Mouse (Mus musculus) ES-Bruce4 (cell line): ENCODE measurements at regions not wholly inside any gene's neighbourhood (a gene's known extent, or its start where the extent isn't known, plus 50 kb on each side); places are given as distances from the start of the nearest gene placed in this dataset.

ENCODE experiments used
- H3K27ac ChIP-seq: 2 replicates; pipeline ENCODE4 v1.5.1; 2012; ENCODE audit warnings: low read length, inconsistent platforms; ENCODE audit not compliant: insufficient read depth
- H3K27me3 ChIP-seq: 2 replicates; pipeline ENCODE4 v1.6.1; 2012; ENCODE audit warnings: mild to moderate bottlenecking, low read length, inconsistent platforms; ENCODE audit not compliant: control insufficient read depth, poor library complexity, insufficient read depth, severe bottlenecking
- H3K36me3 ChIP-seq: 2 replicates; pipeline ENCODE4 v1.6.1; 2012; ENCODE audit warnings: inconsistent platforms, mild to moderate bottlenecking, low read length, moderate library complexity; ENCODE audit not compliant: control insufficient read depth, poor library complexity, insufficient read depth, severe bottlenecking
- H3K4me1 ChIP-seq: one replicate; pipeline ENCODE4 v1.8.1; 2011; ENCODE audit warnings: low read length; ENCODE audit not compliant: control insufficient read depth, insufficient read depth
- H3K4me3 ChIP-seq: 2 replicates; pipeline ENCODE4 v1.5.1; 2011; ENCODE audit warnings: low read depth, mild to moderate bottlenecking, low read length
- H3K9ac ChIP-seq: 2 replicates; pipeline ENCODE4 v1.6.1; 2012; ENCODE audit warnings: low read depth, mild to moderate bottlenecking, inconsistent platforms; ENCODE audit not compliant: poor library complexity, severe bottlenecking
- H3K9me3 ChIP-seq: replicated peaks from 2 replicates; pipeline ENCODE4 v1.6.1; 2012; ENCODE audit warnings: mild to moderate bottlenecking, low read length, inconsistent platforms; ENCODE audit not compliant: control insufficient read depth, poor library complexity, insufficient read depth, severe bottlenecking
- CTCF ChIP-seq: IDR thresholded peaks from one replicate; pipeline ENCODE4 v1.8.1; 2011; ENCODE audit warnings: low read depth, low read length
- EP300 ChIP-seq: IDR thresholded peaks from 2 replicates; pipeline ENCODE4 v1.6.1; 2011; ENCODE audit warnings: low read depth, low read length; ENCODE audit not compliant: insufficient read depth
- POLR2A ChIP-seq: IDR thresholded peaks from one replicate; pipeline ENCODE4 v1.8.1; 2011; ENCODE audit warnings: low read length; ENCODE audit not compliant: insufficient read depth

GRCm38 (mm10) chr13:97380366-97380765 is 139.5 kb downstream of the Enc1 start:
- TF ChIP-seq POLR2A (no peak), EP300 (no peak), CTCF (no peak)
- no peak overlapping the region for H3K4me3 ChIP-seq
- no peaks in the 10 kb centered on the region for H3K9me3 ChIP-seq
- H3K27ac ChIP-seq = no peak overlapping the region
- no peak overlapping the region for H3K9ac ChIP-seq
- peaks cover 1% of the 10 kb centered on the region for H3K4me1 ChIP-seq
- H3K36me3 ChIP-seq = no peaks in the 10 kb centered on the region
- 0 out of 2 replicates have a peak, but pooled peaks cover 1% of the 10 kb centered on the region for H3K27me3 ChIP-seq

DNA sequence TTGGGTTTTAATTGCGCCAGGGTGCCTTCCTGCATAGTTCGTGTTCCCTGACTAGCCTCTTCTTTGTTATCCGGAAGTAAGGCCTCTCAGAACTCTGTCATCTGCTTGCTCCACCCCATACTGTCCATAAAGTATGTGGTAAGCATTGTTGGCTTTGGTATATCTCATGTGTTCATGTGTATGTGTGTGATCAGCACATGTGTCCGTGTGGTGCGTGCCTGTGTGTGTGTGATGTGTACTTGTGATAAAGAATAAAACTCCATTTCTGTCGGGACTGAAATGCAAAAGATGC is 135.3 kb downstream of the Enc1 start:
- no peak for TF ChIP-seq POLR2A
- no peak for TF ChIP-seq CTCF
- no peak for TF ChIP-seq EP300
- Histone ChIP-seq H3K27me3 (no peaks in the 10 kb centered on the region), H3K9ac (no peak overlapping the region), H3K4me1 (peaks cover 2% of the 10 kb centered on the region), H3K27ac (no peak overlapping the region), H3K36me3 (no peaks in the 10 kb centered on the region), H3K4me3 (no peak overlapping the region), H3K9me3 (no peaks in the 10 kb centered on the region)

- Histone ChIP-seq H3K9ac (no peak overlapping the region), H3K36me3 (no peaks in the 10 kb centered on the region), H3K27ac (no peak overlapping the region), H3K4me1 (peaks cover 2% of the 10 kb centered on the region), H3K4me3 (no peak overlapping the region), H3K27me3 (no peaks in the 10 kb centered on the region), H3K9me3 (no peaks in the 10 kb centered on the region)
- TF ChIP-seq POLR2A = no peak
Observed at GRCm38 (mm10) chr13:97375501-97376231, 134.8 kb downstream of the Enc1 start.

DNA sequence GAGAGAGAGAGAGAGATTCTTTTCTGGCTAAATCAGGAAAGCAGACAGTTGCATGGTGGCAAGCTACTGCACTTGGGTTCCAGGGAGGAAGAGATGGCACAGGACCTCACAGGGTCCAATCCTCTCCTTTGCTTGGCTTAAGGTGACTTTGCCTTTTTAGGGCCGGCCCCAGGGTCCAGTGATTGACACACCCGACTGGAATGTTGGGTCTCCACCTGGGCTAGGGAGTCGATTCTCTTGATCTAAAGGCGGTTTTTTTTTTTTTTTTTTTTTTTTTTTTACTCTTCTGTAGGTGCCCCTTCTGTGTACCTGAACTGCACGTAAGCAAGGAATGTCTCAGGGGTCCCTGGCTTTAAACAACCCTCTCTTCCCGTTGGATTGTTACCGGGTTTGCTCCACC is 131.4 kb downstream of the Enc1 start:
- Histone ChIP-seq H3K4me3 (no peak overlapping the region), H3K9me3 (no peaks in the 10 kb centered on the region), H3K27me3 (no peaks in the 10 kb centered on the region), H3K4me1 (peaks cover 2% of the 10 kb centered on the region), H3K9ac (0 out of 2 replicates have a peak overlapping the region, but pooled peaks have one; percentile 24), H3K27ac (no peak overlapping the region), H3K36me3 (no peaks in the 10 kb centered on the region)
- no peak for TF ChIP-seq POLR2A
- no peak for TF ChIP-seq CTCF
- TF ChIP-seq EP300 = no peak

GRCm38 (mm10) chr13:97371200-97371599 is 130.3 kb downstream of the Enc1 start:
- Histone ChIP-seq H3K36me3 (no peaks in the 10 kb centered on the region), H3K9ac (no peak overlapping the region), H3K4me3 (no peak overlapping the region), H3K9me3 (no peaks in the 10 kb centered on the region), H3K27ac (no peak overlapping the region), H3K4me1 (peaks cover 2% of the 10 kb centered on the region), H3K27me3 (no peaks in the 10 kb centered on the region)
- no peak for TF ChIP-seq EP300
- TF ChIP-seq POLR2A = no peak
- no peak for TF ChIP-seq CTCF

DNA sequence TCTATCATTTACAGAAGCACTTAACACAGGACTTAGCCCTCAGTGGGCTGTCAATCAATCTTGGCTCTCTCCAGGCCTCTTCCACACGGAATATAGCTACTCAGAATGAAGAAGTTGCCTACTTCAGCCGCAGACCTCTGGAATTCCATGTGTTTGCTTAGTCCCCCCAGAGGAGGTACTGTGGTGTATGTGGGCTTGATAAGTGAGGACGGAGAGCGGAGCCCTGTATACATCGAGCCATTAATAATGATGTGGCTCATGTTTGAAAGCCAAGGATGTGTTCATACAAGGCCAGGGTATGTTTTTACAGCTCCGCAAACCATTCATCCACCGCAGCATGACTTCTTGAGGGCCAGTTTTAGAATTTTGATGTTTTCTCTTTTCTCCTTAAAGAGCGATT is 125.8 kb downstream of the Enc1 start:
- Histone ChIP-seq H3K9me3 (no peaks in the 10 kb centered on the region), H3K27ac (no peak overlapping the region), H3K36me3 (no peaks in the 10 kb centered on the region), H3K4me1 (no peaks in the 10 kb centered on the region), H3K27me3 (no peaks in the 10 kb centered on the region), H3K9ac (no peak overlapping the region), H3K4me3 (no peak overlapping the region)
- TF ChIP-seq EP300 = no peak
- TF ChIP-seq CTCF = no peak
- TF ChIP-seq POLR2A = no peak
